Mouse (Mus musculus): ENCODE results near the gene Nupr1.

DNA sequence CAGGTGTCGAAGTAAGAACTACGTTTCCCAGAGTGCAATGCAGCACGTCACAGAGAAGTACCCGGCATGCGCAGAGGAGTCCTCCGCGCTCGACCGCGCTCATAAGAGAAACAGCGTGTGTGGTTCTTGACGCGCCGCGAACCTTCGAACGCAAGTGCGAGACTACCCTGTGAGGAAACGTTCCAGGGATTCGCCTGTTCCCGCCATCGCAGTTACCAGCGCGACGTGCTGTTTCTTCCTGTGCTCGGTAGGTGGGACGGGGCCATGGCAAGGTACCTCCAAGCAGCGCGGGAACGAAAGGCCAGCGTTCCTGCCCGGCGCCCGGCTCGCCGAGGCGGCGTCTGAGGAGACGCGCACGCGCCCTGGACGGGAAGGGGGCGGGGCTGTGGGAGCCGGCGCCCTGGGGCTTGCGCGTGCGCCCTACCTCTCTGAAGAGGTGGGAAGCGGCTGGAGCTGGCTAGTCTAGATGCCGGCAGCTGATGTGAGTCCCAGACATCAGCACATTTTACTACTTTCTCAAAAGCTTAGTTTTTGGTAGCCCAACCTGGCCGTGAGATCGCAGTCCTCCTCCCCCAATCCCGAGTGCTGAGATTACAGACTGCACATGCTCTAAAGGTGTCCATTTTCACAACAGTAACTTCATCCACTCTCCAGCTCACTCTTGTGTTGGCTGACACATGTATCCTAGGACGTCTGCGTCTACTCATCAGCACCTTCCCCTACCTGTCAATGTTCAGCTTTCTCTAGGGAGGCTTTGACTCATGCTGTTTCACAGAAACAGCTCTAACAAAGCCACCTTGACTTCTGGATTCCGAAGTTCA, 18.8 kb upstream of the Nupr1 start, which contains the start of gene Sgf29:
- peak; percentile 100 for TF ChIP-seq POLR2A (IDR thresholded peaks at IDR 0.05; ENCODE audit: control insufficient read depth in 1 of 2, insufficient read depth in 1 of 2, low read depth in 1 of 2, low read length in 2 of 2, poor library complexity in 1 of 2)
- no peak for TF ChIP-seq BHLHE40 (IDR thresholded peaks at IDR 0.05; ENCODE audit: borderline replicate concordance, low read depth, low read length)
- TF ChIP-seq ZNF384 (IDR thresholded peaks at IDR 0.05; ENCODE audit: low read depth, low read length) = no peak
- no peak for TF ChIP-seq CTCF (IDR thresholded peaks at IDR 0.05 in 2 of 3, conservative IDR thresholded peaks at IDR 0.05 in 1 of 3; ENCODE audit: control insufficient read depth in 1 of 3, insufficient read depth in 1 of 3, low read depth in 2 of 3, low read length in 3 of 3, poor library complexity in 1 of 3, severe bottlenecking in 1 of 3)
- peak; percentile 41 for TF ChIP-seq USF1 (IDR thresholded peaks at IDR 0.05; ENCODE audit: low read depth, low read length)
- TF ChIP-seq E2F4 (IDR thresholded peaks at IDR 0.05; ENCODE audit: borderline replicate concordance, low read depth, low read length) = peak; percentile 64; the same call in 1 of the 2 replicates
- no peak for TF ChIP-seq UBTF (IDR thresholded peaks at IDR 0.05; ENCODE audit: borderline replicate concordance, insufficient read depth, low read depth, low read length)

Measured in MEL (cell line).